Mouse (Mus musculus) forebrain, embryonic 15.5 days (tissue): ENCODE measurements around the gene Fpgt. TPM values are rescaled to one million over a fixed set of nuclear protein-coding genes. Genes with fewer than 3 reads are reported as not detected.

Experiments
- ATAC-seq: fragments of 200-750 bp; cut with Nextera tagmentation; replicated peaks from 2 replicates; pipeline ENCODE4 v1.8.0; 2017; ENCODE audit warnings: mild to moderate bottlenecking, moderate TSS enrichment, moderate library complexity
- H3K27ac ChIP-seq: fragments of 300-500 bp; sonication (generic); replicated peaks from 2 replicates; pipeline ENCODE4 v1.5.1; 2015; ENCODE audit warnings: mild to moderate bottlenecking, inconsistent platforms
- H3K27me3 ChIP-seq: fragments of 300-500 bp; sonication (generic); 2 replicates; pipeline ENCODE4 v1.6.1; 2015; ENCODE audit warnings: inconsistent platforms
- H3K36me3 ChIP-seq: fragments of 300-500 bp; sonication (generic); 2 replicates; pipeline ENCODE4 v1.6.1; 2015; ENCODE audit warnings: mild to moderate bottlenecking, inconsistent platforms
- H3K4me1 ChIP-seq: fragments of 300-500 bp; sonication (generic); 2 replicates; pipeline ENCODE4 v1.6.1; 2015; ENCODE audit warnings: inconsistent platforms
- H3K4me2 ChIP-seq: fragments of 300-500 bp; sonication (generic); replicated peaks from 2 replicates; pipeline ENCODE4 v1.6.1; 2015; ENCODE audit warnings: mild to moderate bottlenecking, inconsistent platforms
- H3K4me3 ChIP-seq: fragments of 300-500 bp; sonication (generic); 2 replicates; pipeline ENCODE4 v1.5.1; 2015; ENCODE audit warnings: mild to moderate bottlenecking, inconsistent platforms
- H3K9ac ChIP-seq: fragments of 300-500 bp; sonication (generic); replicated peaks from 2 replicates; pipeline ENCODE4 v1.6.1; 2015; ENCODE audit warnings: mild to moderate bottlenecking, inconsistent platforms
- H3K9me3 ChIP-seq: fragments of 300-500 bp; sonication (generic); 2 replicates; pipeline ENCODE4 v1.6.1; 2016; ENCODE audit warnings: inconsistent platforms
- WGBS: fragments of 180-500 bp; shearing (Covaris S2); methylation state at CpG from one replicate; pipeline ENCODE4 v1.1.7; 2015; ENCODE audit warnings: mixed read lengths; 5-methylcytosine and 5-hydroxymethylcytosine counted together
- polyA plus RNA-seq: library from polyadenylated mRNA; unstranded; fragments of >200 nt; fragmentation: Nextera tagmentation; extraction: Ambion mirVana; gene quantifications from 2 replicates; pipeline ENCODE4 v1.2.1, GENCODE M21; 2015

Gene Fpgt
- 24.3 and 25.9 TPM in 2 replicates for polyA plus RNA-seq

GRCm38 (mm10) chr3:155093116-155093956 lies at the start of gene Fpgt, which contains the start of gene Lrriq3:
Gene Fpgt, minus strand, starts transcription at chr3:155093403.
Gene Lrriq3, plus strand, starts transcription at chr3:155093434.
- Histone ChIP-seq H3K27ac (peak within 1 kb of the TSS; percentile 90), H3K36me3 (no peaks in the 10 kb centered on the region), H3K27me3 (no peaks in the 10 kb centered on the region), H3K4me2 (peak within 1 kb of the TSS; percentile 70), H3K9ac (peak within 1 kb of the TSS; percentile 74), H3K4me3 (peak within 1 kb of the TSS; percentile 55), H3K4me1 (peaks cover 3% of the 10 kb centered on the region), H3K9me3 (no peaks in the 10 kb centered on the region)
- ATAC-seq = peak; percentile 99
- WGBS = under 1% methylated on average over 45 of the region's 47 CpGs

GRCm38 (mm10) chr3:155141047-155141446 lies 47.8 kb upstream of the Fpgt start:
- no peak for ATAC-seq
- Histone ChIP-seq H3K9ac (no peak overlapping the region), H3K4me3 (no peak overlapping the region), H3K4me1 (no peaks in the 10 kb centered on the region), H3K27ac (no peak overlapping the region), H3K9me3 (no peaks in the 10 kb centered on the region), H3K4me2 (no peak overlapping the region), H3K36me3 (no peaks in the 10 kb centered on the region), H3K27me3 (no peaks in the 10 kb centered on the region)
- WGBS = 91% methylated on average over 11 of the region's 11 CpGs

GRCm38 (mm10) chr3:155137737-155138136 lies 44.5 kb upstream of the Fpgt start:
- no peak overlapping the region for H3K27ac ChIP-seq
- no peak overlapping the region for H3K4me2 ChIP-seq
- ATAC-seq = no peak
- WGBS = 82% methylated on average over 5 of the region's 5 CpGs
- no peaks in the 10 kb centered on the region for H3K36me3 ChIP-seq
- H3K9me3 ChIP-seq = no peaks in the 10 kb centered on the region
- H3K4me3 ChIP-seq = no peak overlapping the region
- no peaks in the 10 kb centered on the region for H3K27me3 ChIP-seq
- H3K4me1 ChIP-seq = no peaks in the 10 kb centered on the region
- no peak overlapping the region for H3K9ac ChIP-seq

GRCm38 (mm10) chr3:155105957-155106356 lies 12.8 kb upstream of the Fpgt start:
- Histone ChIP-seq H3K9ac (no peak overlapping the region), H3K9me3 (no peaks in the 10 kb centered on the region), H3K4me3 (no peak overlapping the region), H3K4me2 (no peak overlapping the region), H3K27ac (no peak overlapping the region), H3K4me1 (no peaks in the 10 kb centered on the region), H3K27me3 (no peaks in the 10 kb centered on the region), H3K36me3 (no peaks in the 10 kb centered on the region)
- 61% methylated on average over 1 of the region's 1 CpGs for WGBS
- no peak for ATAC-seq

- H3K27me3 ChIP-seq = no peaks in the 10 kb centered on the region
- no peak overlapping the region for H3K4me2 ChIP-seq
- H3K9me3 ChIP-seq = no peaks in the 10 kb centered on the region
- no peak overlapping the region for H3K9ac ChIP-seq
- H3K4me3 ChIP-seq = no peak overlapping the region
- H3K36me3 ChIP-seq = no peaks in the 10 kb centered on the region
- H3K4me1 ChIP-seq = no peaks in the 10 kb centered on the region
- ATAC-seq = no peak
- WGBS = 85% methylated on average over 1 of the region's 1 CpGs
- no peak overlapping the region for H3K27ac ChIP-seq
These were observed 6.1 kb upstream of the Fpgt start for GRCm38 (mm10) chr3:155099266-155099665.

GRCm38 (mm10) chr3:155092081-155092480 lies 1.1 kb downstream of the Fpgt start:
- Histone ChIP-seq H3K9me3 (no peaks in the 10 kb centered on the region), H3K36me3 (peaks cover 8% of the 10 kb centered on the region), H3K27me3 (no peaks in the 10 kb centered on the region), H3K27ac (no peak overlapping the region), H3K9ac (no peak overlapping the region), H3K4me2 (peak overlapping the region; percentile 70; the same call in 1 of the 2 replicates), H3K4me3 (peak overlapping the region; percentile 55), H3K4me1 (peaks cover 3% of the 10 kb centered on the region)
- WGBS = 95% methylated on average over 6 of the region's 6 CpGs
- ATAC-seq = no peak

GRCm38 (mm10) chr3:155077908-155078307 lies 15.3 kb downstream of the Fpgt start:
- ATAC-seq = no peak
- Histone ChIP-seq H3K9me3 (no peaks in the 10 kb centered on the region), H3K9ac (no peak overlapping the region), H3K4me2 (no peak overlapping the region), H3K4me1 (no peaks in the 10 kb centered on the region), H3K27me3 (no peaks in the 10 kb centered on the region), H3K27ac (no peak overlapping the region), H3K36me3 (no peaks in the 10 kb centered on the region), H3K4me3 (no peak overlapping the region)
- WGBS = 86% methylated on average over 4 of the region's 4 CpGs

GRCm38 (mm10) chr3:155059449-155059822 lies 33.8 kb downstream of the Fpgt start:
- H3K4me3 ChIP-seq = no peak overlapping the region
- no peak overlapping the region for H3K4me2 ChIP-seq
- H3K27ac ChIP-seq = no peak overlapping the region
- H3K4me1 ChIP-seq = no peaks in the 10 kb centered on the region
- no peaks in the 10 kb centered on the region for H3K9me3 ChIP-seq
- no peak for ATAC-seq
- no peaks in the 10 kb centered on the region for H3K27me3 ChIP-seq
- H3K36me3 ChIP-seq = no peaks in the 10 kb centered on the region
- no peak overlapping the region for H3K9ac ChIP-seq

GRCm38 (mm10) chr3:155058800-155059448 lies 34.3 kb downstream of the Fpgt start:
- Histone ChIP-seq H3K9me3 (no peaks in the 10 kb centered on the region), H3K4me3 (no peak overlapping the region), H3K36me3 (no peaks in the 10 kb centered on the region), H3K9ac (no peak overlapping the region), H3K27ac (no peak overlapping the region), H3K4me2 (no peak overlapping the region), H3K4me1 (no peaks in the 10 kb centered on the region), H3K27me3 (no peaks in the 10 kb centered on the region)
- WGBS = 77% methylated on average over 6 of the region's 6 CpGs
- ATAC-seq = no peak

GRCm38 (mm10) chr3:155057566-155057965 lies 35.6 kb downstream of the Fpgt start:
- no peak overlapping the region for H3K27ac ChIP-seq
- ATAC-seq = no peak
- no peak overlapping the region for H3K4me2 ChIP-seq
- H3K9ac ChIP-seq = no peak overlapping the region
- no peaks in the 10 kb centered on the region for H3K9me3 ChIP-seq
- no peaks in the 10 kb centered on the region for H3K27me3 ChIP-seq
- H3K4me1 ChIP-seq = no peaks in the 10 kb centered on the region
- H3K4me3 ChIP-seq = no peak overlapping the region
- H3K36me3 ChIP-seq = no peaks in the 10 kb centered on the region

- Histone ChIP-seq H3K9me3 (no peaks in the 10 kb centered on the region), H3K4me2 (no peak overlapping the region), H3K4me1 (no peaks in the 10 kb centered on the region), H3K27ac (no peak overlapping the region), H3K27me3 (no peaks in the 10 kb centered on the region), H3K9ac (no peak overlapping the region), H3K4me3 (no peak overlapping the region), H3K36me3 (no peaks in the 10 kb centered on the region)
- no peak for ATAC-seq
These were observed 36.6 kb downstream of the Fpgt start for GRCm38 (mm10) chr3:155056606-155057005.

- Histone ChIP-seq H3K36me3 (no peaks in the 10 kb centered on the region), H3K27ac (no peak within 1 kb of the TSS), H3K4me3 (no peak within 1 kb of the TSS), H3K9me3 (no peaks in the 10 kb centered on the region), H3K4me2 (no peak within 1 kb of the TSS), H3K4me1 (no peaks in the 10 kb centered on the region), H3K9ac (no peak within 1 kb of the TSS), H3K27me3 (no peaks in the 10 kb centered on the region)
- WGBS = 86% methylated on average over 6 of the region's 6 CpGs
- no peak for ATAC-seq
These were observed 37.8 kb downstream of the Fpgt start, which contains the start of gene Tnni3k for GRCm38 (mm10) chr3:155055231-155055916. Gene Tnni3k, minus strand, starts transcription at chr3:155055407.
